Mouse (Mus musculus) C2C12 (cell line): ENCODE results near the gene Hsd17b6.

Experiments
- CEBPB ChIP-seq: IDR thresholded peaks from one replicate; pipeline ENCODE4 v1.6.1; 2011; ENCODE audit warnings: low read depth, mild to moderate bottlenecking, control low read depth, moderate library complexity
- CTCF ChIP-seq: IDR thresholded peaks from one replicate; pipeline ENCODE4 v1.5.1; 2011; ENCODE audit not compliant: control insufficient read depth, insufficient read depth, insufficient read length
- FOSL1 ChIP-seq: IDR thresholded peaks from one replicate; pipeline ENCODE4 v1.8.0; 2011; ENCODE audit warnings: mild to moderate bottlenecking, low read length; ENCODE audit not compliant: poor library complexity, insufficient read depth, severe bottlenecking
- MAX ChIP-seq: IDR thresholded peaks from one replicate; pipeline ENCODE4 v1.6.1; 2011; ENCODE audit warnings: mild to moderate bottlenecking, control low read depth
- MYOD1 ChIP-seq: IDR thresholded peaks from one replicate; pipeline ENCODE4 v1.6.1; 2011; ENCODE audit warnings: low read depth; ENCODE audit not compliant: control insufficient read depth, insufficient read length
- MYOG ChIP-seq: IDR thresholded peaks from one replicate; pipeline ENCODE4 v1.6.1; 2011; ENCODE audit not compliant: control insufficient read depth, insufficient read length; ENCODE audit errors: extremely low read depth
- USF1 ChIP-seq: IDR thresholded peaks from one replicate; pipeline ENCODE4 v1.6.1; 2011; ENCODE audit warnings: low read depth, mild to moderate bottlenecking, control low read depth, moderate library complexity

DNA sequence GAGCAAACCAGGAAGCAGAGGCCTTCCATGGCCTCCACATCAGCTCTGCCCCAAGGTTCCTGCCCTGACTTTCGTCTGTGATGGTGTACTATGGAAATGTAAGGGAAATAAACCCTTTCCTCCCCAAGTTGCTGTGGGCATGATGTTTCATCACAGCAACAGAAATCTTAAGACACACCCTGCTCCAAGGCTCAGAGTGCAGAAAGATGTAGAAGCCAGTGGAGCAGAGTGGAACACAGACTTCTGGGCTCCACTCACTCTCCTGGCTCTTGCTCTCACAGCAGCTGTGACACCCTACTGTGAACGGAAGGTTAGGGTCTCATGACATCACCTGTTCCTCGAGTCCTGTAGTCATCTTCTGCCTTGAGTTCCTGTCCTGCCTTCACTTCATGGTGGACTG is 43.4 kb downstream of the Hsd17b6 start:
- TF ChIP-seq MAX (no peak), CTCF (no peak), USF1 (no peak), FOSL1 (no peak), MYOD1 (no peak), CEBPB (no peak), MYOG (no peak)
